8 mouse cellular contexts compared by ENCODE assay signal in genomic region chr2:127142031-127142430, GRCm38 (mm10). TPM values are rescaled to one million over a fixed set of nuclear protein-coding genes. Genes with fewer than 3 reads are reported as not detected.
A peak's percentile ranks its signal among the peaks of the same experiment; 100 is the strongest.
DNase-seq lines count a peak whose midpoint lies in the region; ATAC-seq lines count a peak whose summit lies in the region.

No protein-coding gene starts in this region.

- H3K4me1 ChIP-seq in forebrain, embryonic 12.5 days: peaks cover 27% of the 10 kb centered on the region
- peaks cover 14% of the 10 kb centered on the region for H3K4me1 ChIP-seq in hindbrain, embryonic 15.5 days (replicated peaks)
- peaks cover 35% of the 10 kb centered on the region for H3K4me1 ChIP-seq in megakaryocyte, embryonic 14.5 days

- no peak for ATAC-seq in forebrain, embryonic 12.5 days (ENCODE audit: low FRiP score)
- no peak for ATAC-seq in hindbrain, embryonic 15.5 days (ENCODE audit: low FRiP score, low read depth)

- peak overlapping the region; percentile 53; the same call in 1 of the 2 replicates for H3K4me3 ChIP-seq in forebrain, embryonic 12.5 days (replicated peaks)
- H3K4me3 ChIP-seq in hindbrain, embryonic 15.5 days: peak overlapping the region; percentile 67; the same call in 1 of the 2 replicates
- H3K4me3 ChIP-seq in megakaryocyte, embryonic 14.5 days (replicated peaks): peak overlapping the region; percentile 94

- no peaks in the 10 kb centered on the region for H3K27me3 ChIP-seq in forebrain, embryonic 12.5 days
- no peaks in the 10 kb centered on the region for H3K27me3 ChIP-seq in hindbrain, embryonic 15.5 days
- peaks cover 3% of the 10 kb centered on the region for H3K27me3 ChIP-seq in megakaryocyte, embryonic 14.5 days (replicated peaks)

- 93% methylated on average over 10 of the region's 10 CpGs for WGBS in forebrain, embryonic 12.5 days
- 85% methylated on average over 10 of the region's 10 CpGs for whole genome bisulfite sequencing in hindbrain, embryonic 15.5 days

- H3K9me3 ChIP-seq in forebrain, embryonic 12.5 days: no peaks in the 10 kb centered on the region
- H3K9me3 ChIP-seq in hindbrain, embryonic 15.5 days: no peaks in the 10 kb centered on the region
- H3K9me3 ChIP-seq in megakaryocyte, embryonic 14.5 days: no peaks in the 10 kb centered on the region

- peaks cover 28% of the 10 kb centered on the region for H3K36me3 ChIP-seq in forebrain, embryonic 12.5 days (replicated peaks)
- H3K36me3 ChIP-seq in hindbrain, embryonic 15.5 days: no peaks in the 10 kb centered on the region; the same call in 1 of the 2 replicates
- H3K36me3 ChIP-seq in megakaryocyte, embryonic 14.5 days (replicated peaks; ENCODE audit: low read length): peaks cover 33% of the 10 kb centered on the region

- H3K4me2 ChIP-seq in forebrain, embryonic 12.5 days: peak overlapping the region; percentile 83
- H3K4me2 ChIP-seq in hindbrain, embryonic 15.5 days: peak overlapping the region; percentile 93

- intact Hi-C loops in heart, postnatal 25 days (cut with DNase I): loop anchor here (5.0 kb wide), 1 partner anchor 70 kb away; the partner anchor contains the start of gene Blvra

- H3K27ac ChIP-seq in forebrain, embryonic 12.5 days: no peak overlapping the region
- H3K27ac ChIP-seq in hindbrain, embryonic 15.5 days (replicated peaks): no peak overlapping the region

- peak; percentile 96 for DNase-seq in heart, adult 11 months
- no peak for DNase-seq in heart, postnatal 25 days (ENCODE audit: low spot score)
- no peak for DNase-seq in frontal cortex, postnatal 14 days (ENCODE audit: low spot score in 2 of 2)
- DNase-seq in cerebellum, adult 11 months: no peak
- DNase-seq in cerebellum, postnatal 14 days: no peak

- H3K9ac ChIP-seq in forebrain, embryonic 12.5 days: no peak overlapping the region
- H3K9ac ChIP-seq in hindbrain, embryonic 15.5 days: no peak overlapping the region

RNA-seq across cellular contexts. Expression of gene Itpripl1, which starts 1.2 kb away (rescaled TPM):
- total RNA-seq in heart, postnatal 25 days (2021): 10 to 100 TPM; 10.1 to 14.1 TPM
- polyA plus RNA-seq in forebrain, embryonic 12.5 days (2016; fragmentation: Nextera tagmentation; extraction: Ambion mirVana): 19.2 and 19.4 TPM in 2 replicates
- 11.0 and 11.2 TPM in 2 replicates for polyA plus RNA-seq in hindbrain, embryonic 15.5 days (2015; fragmentation: Nextera tagmentation; extraction: Ambion mirVana)
- polyA plus RNA-seq in megakaryocyte, embryonic 14.5 days (2012; ENCODE audit: insufficient read depth, low replicate concordance): 1.4 TPM in 1 of 2 replicates, not detected in the other

RNA-seq across cellular contexts. Expression of gene Ncaph, which starts 8.3 kb away (rescaled TPM):
- 1 to 10 TPM; 1.4 to 2.3 TPM for total RNA-seq in heart, postnatal 25 days (2021)
- polyA plus RNA-seq in forebrain, embryonic 12.5 days (2016; fragmentation: Nextera tagmentation; extraction: Ambion mirVana): 105 and 111 TPM in 2 replicates
- polyA plus RNA-seq in hindbrain, embryonic 15.5 days (2015; fragmentation: Nextera tagmentation; extraction: Ambion mirVana): 17.3 and 18.7 TPM in 2 replicates
- 2.4 and 4.2 TPM in 2 replicates for polyA plus RNA-seq in megakaryocyte, embryonic 14.5 days (2012; ENCODE audit: insufficient read depth, low replicate concordance)
